8 mouse cellular contexts compared by ENCODE assay signal in genomic region chr5:112029955-112030354, GRCm38 (mm10).
DNase-seq lines count a peak whose midpoint lies in the region; ATAC-seq and TF ChIP-seq lines count a peak whose summit lies in the region.

No protein-coding gene starts in this region.

- no peak overlapping the region for H3K9ac ChIP-seq in hindbrain, embryonic 15.5 days
- no peak overlapping the region for H3K9ac ChIP-seq in midbrain, embryonic 11.5 days (ENCODE audit: low read length)
- H3K9ac ChIP-seq in heart, adult 2 months (ENCODE audit: low read depth, low read length), result no peak overlapping the region

- TF ChIP-seq EP300 in heart, adult 2 months (IDR thresholded peaks at IDR 0.05; ENCODE audit: insufficient read depth, low read depth, low read length), result no peak

- no peaks in the 10 kb centered on the region for H3K36me3 ChIP-seq in hindbrain, embryonic 15.5 days
- H3K36me3 ChIP-seq in midbrain, embryonic 11.5 days (ENCODE audit: control insufficient read depth, insufficient read depth, low read length), result no peaks in the 10 kb centered on the region
- H3K36me3 ChIP-seq in heart, adult 2 months (ENCODE audit: control insufficient read depth, insufficient read depth, low read length), result no peaks in the 10 kb centered on the region

- no peaks in the 10 kb centered on the region for H3K79me2 ChIP-seq in heart, adult 2 months (replicated peaks; ENCODE audit: control insufficient read depth, insufficient read depth, low read length)

- peak; percentile 89 for ATAC-seq in hindbrain, embryonic 15.5 days (ENCODE audit: low FRiP score, low read depth)
- ATAC-seq in midbrain, embryonic 11.5 days (ENCODE audit: low FRiP score), result peak; percentile 30; the same call in 1 of the 2 replicates

- H3K4me2 ChIP-seq in hindbrain, embryonic 15.5 days, result no peak overlapping the region
- no peak overlapping the region for H3K4me2 ChIP-seq in midbrain, embryonic 11.5 days

- no peak overlapping the region for H3K4me3 ChIP-seq in hindbrain, embryonic 15.5 days
- no peak overlapping the region for H3K4me3 ChIP-seq in midbrain, embryonic 11.5 days (ENCODE audit: low read depth, low read length)
- H3K4me3 ChIP-seq in heart, adult 2 months, result no peak overlapping the region

- H3K27ac ChIP-seq in hindbrain, embryonic 15.5 days (replicated peaks), result peak overlapping the region; percentile 67
- no peak overlapping the region for H3K27ac ChIP-seq in midbrain, embryonic 11.5 days (ENCODE audit: low read depth, low read length)
- no peak overlapping the region for H3K27ac ChIP-seq in heart, adult 2 months

- 11% methylated on average over 11 of the region's 11 CpGs for WGBS in hindbrain, embryonic 15.5 days
- 32% methylated on average over 11 of the region's 11 CpGs for WGBS in midbrain, embryonic 11.5 days
- WGBS in heart, adult 2 months, result 57% methylated on average over 11 of the region's 11 CpGs

- peak; percentile 70 to 83 for DNase-seq in cerebellum, postnatal 14 days
- DNase-seq in cerebellum, adult 11 months, result no peak
- DNase-seq in midbrain, embryonic 11.5 days (ENCODE audit: low spot score, missing footprints), result peak; percentile 87
- DNase-seq in right cerebral cortex, postnatal 10 days (ENCODE audit: low spot score in 2 of 2), result peak; percentile 92 to 94
- DNase-seq in gastrocnemius, postnatal 14 days, result no peak
- no peak for DNase-seq in thymus, postnatal 0 days (ENCODE audit: low spot score)
- no peak for DNase-seq in heart, adult 2 months

- H3K9me3 ChIP-seq in hindbrain, embryonic 15.5 days, result no peaks in the 10 kb centered on the region
- no peaks in the 10 kb centered on the region for H3K9me3 ChIP-seq in midbrain, embryonic 11.5 days (ENCODE audit: control insufficient read depth, low read length)

- peaks cover 19% of the 10 kb centered on the region for H3K4me1 ChIP-seq in hindbrain, embryonic 15.5 days (replicated peaks)
- peaks cover 4% of the 10 kb centered on the region; the same call in 1 of the 2 replicates for H3K4me1 ChIP-seq in midbrain, embryonic 11.5 days (ENCODE audit: control insufficient read depth, insufficient read depth, low read length)
- no peaks in the 10 kb centered on the region for H3K4me1 ChIP-seq in heart, adult 2 months (ENCODE audit: control insufficient read depth, insufficient read depth, low read length)

- intact Hi-C loops in gastrocnemius, postnatal 14 days (cut with DNase I; ENCODE audit: low total_unique reads), result no loop called here
- intact Hi-C loops in heart, adult 2 months (cut with DNase I), result no loop called here

- no peaks in the 10 kb centered on the region for H3K27me3 ChIP-seq in hindbrain, embryonic 15.5 days
- H3K27me3 ChIP-seq in midbrain, embryonic 11.5 days (ENCODE audit: control insufficient read depth, insufficient read depth, low read length), result no peaks in the 10 kb centered on the region
- no peaks in the 10 kb centered on the region for H3K27me3 ChIP-seq in heart, adult 2 months (ENCODE audit: control insufficient read depth, insufficient read depth, low read length)

- TF ChIP-seq POLR2A in heart, adult 2 months (IDR thresholded peaks at IDR 0.05; ENCODE audit: insufficient read depth, low read depth, low read length), result no peak

- no peak for TF ChIP-seq CTCF in heart, adult 2 months (IDR thresholded peaks at IDR 0.05)

Comparison
In these comparisons a context has a peak if more than half of its experiments do, and no peak if none do; other contexts are left out.
1. DNase-seq: peak in cerebellum, postnatal 14 days (2 of 2), midbrain, embryonic 11.5 days (single experiment) and right cerebral cortex, postnatal 10 days (2 of 2); none in cerebellum, adult 11 months (single experiment), gastrocnemius, postnatal 14 days (single experiment), thymus, postnatal 0 days (single experiment) and heart, adult 2 months (0 of 2).